Mouse (Mus musculus): ENCODE results near the gene Sema6d.

GRCm38 (mm10) chr2:124523667-124524066 lies 433.9 kb downstream of the Sema6d start:
- TF ChIP-seq POLR2A (IDR thresholded peaks at IDR 0.05; ENCODE audit: insufficient read depth, low read depth, low read length), result no peak
- no peak for TF ChIP-seq CTCF (IDR thresholded peaks at IDR 0.05)
- TF ChIP-seq EP300 (IDR thresholded peaks at IDR 0.05; ENCODE audit: insufficient read depth, low read depth, low read length), result no peak
